23 mouse cellular contexts compared by ENCODE assay signal in genomic region chr19:43895951-43896350, GRCm38 (mm10). TPM values are rescaled to one million over a fixed set of nuclear protein-coding genes. Genes with fewer than 3 reads are reported as not detected.
DNase-seq lines count a peak whose midpoint lies in the region; ATAC-seq and TF ChIP-seq lines count a peak whose summit lies in the region.
"Had no signal": no experiment of that assay in that cellular context is flagged by ENCODE, and none has a peak within 500 bp of the region (broad histone marks: within the 10 kb centered on the region; RNA-seq: fewer than 3 reads in every experiment).

No protein-coding gene starts in this region.

- no peak overlapping the region for H3K4me2 ChIP-seq in stomach, postnatal 0 days (replicated peaks; ENCODE audit: low read depth)
- H3K4me2 ChIP-seq in forebrain, embryonic 12.5 days: no peak overlapping the region
- H3K4me2 ChIP-seq: embryonic facial prominence, embryonic 13.5 days; forebrain, embryonic 13.5 days; heart, embryonic 11.5 days; hindbrain, embryonic 12.5 days; hindbrain, embryonic 15.5 days had no signal

- peak overlapping the region; percentile 25; the same call in 1 of the 2 replicates for H3K27ac ChIP-seq in liver, adult 2 months (replicated peaks; ENCODE audit: insufficient read depth, low read depth, low read length)
- H3K27ac ChIP-seq in ES-E14 (ENCODE audit: insufficient read depth, low read depth, low read length, poor library complexity, severe bottlenecking): peak overlapping the region; percentile 3; the same call in 1 of the 2 replicates
- H3K27ac ChIP-seq in stomach, postnatal 0 days (replicated peaks): peak overlapping the region; percentile 63
- no peak overlapping the region for H3K27ac ChIP-seq in forebrain, embryonic 12.5 days
- H3K27ac ChIP-seq: embryonic facial prominence, embryonic 10.5 days; embryonic facial prominence, embryonic 13.5 days; forebrain, embryonic 13.5 days; hindbrain, embryonic 12.5 days; hindbrain, embryonic 15.5 days had no signal

- in situ Hi-C loops in ES-E14 (cut with MboI; ENCODE audit: low sequenced_read_pairs in 2 of 2, unreplicated experiment in 2 of 2): no loop called here

- no peaks in the 10 kb centered on the region for H3K36me3 ChIP-seq in liver, adult 2 months (ENCODE audit: control insufficient read depth, insufficient read depth, low read length)
- no peaks in the 10 kb centered on the region for H3K36me3 ChIP-seq in ES-E14 (ENCODE audit: control insufficient read depth, insufficient read depth, low read length, poor library complexity, severe bottlenecking)
- peaks cover 6% of the 10 kb centered on the region for H3K36me3 ChIP-seq in stomach, postnatal 0 days (ENCODE audit: control insufficient read depth, insufficient read depth, low read length)
- H3K36me3 ChIP-seq in forebrain, embryonic 12.5 days (replicated peaks): no peaks in the 10 kb centered on the region

- 31% methylated on average over 5 of the region's 5 CpGs for WGBS in liver, adult 2 months
- WGBS in stomach, postnatal 0 days: 87% methylated on average over 5 of the region's 5 CpGs
- WGBS in forebrain, embryonic 12.5 days: 96% methylated on average over 5 of the region's 5 CpGs

- peaks cover 11% of the 10 kb centered on the region; the same call in 1 of the 2 replicates for H3K4me1 ChIP-seq in liver, adult 2 months (ENCODE audit: control insufficient read depth, insufficient read depth, low read length)
- peaks cover 13 to 28% of the 10 kb centered on the region in 2 experiments for H3K4me1 ChIP-seq in ES-E14 (ENCODE audit: control insufficient read depth in 2 of 2, insufficient read depth in 2 of 2, low read length in 2 of 2, poor library complexity in 1 of 2)
- H3K4me1 ChIP-seq in stomach, postnatal 0 days (replicated peaks; ENCODE audit: control insufficient read depth, insufficient read depth): 0 out of 2 replicates have a peak, but pooled peaks cover 2% of the 10 kb centered on the region
- no peaks in the 10 kb centered on the region for H3K4me1 ChIP-seq in forebrain, embryonic 12.5 days
- H3K4me1 ChIP-seq: embryonic facial prominence, embryonic 13.5 days; forebrain, embryonic 13.5 days; hindbrain, embryonic 15.5 days had no signal

- no peak overlapping the region for H3K9ac ChIP-seq in liver, adult 2 months (ENCODE audit: low read depth, low read length)
- no peak overlapping the region for H3K9ac ChIP-seq in ES-E14 (ENCODE audit: insufficient read depth, low read depth, low read length, poor library complexity, severe bottlenecking)
- H3K9ac ChIP-seq in stomach, postnatal 0 days (ENCODE audit: low read length): no peak overlapping the region
- no peak overlapping the region for H3K9ac ChIP-seq in forebrain, embryonic 12.5 days
- H3K9ac ChIP-seq: embryonic facial prominence, embryonic 13.5 days; forebrain, embryonic 13.5 days; hindbrain, embryonic 12.5 days; hindbrain, embryonic 15.5 days had no signal

- H3K9me3 ChIP-seq in ES-E14 (ENCODE audit: control insufficient read depth, insufficient read depth, low read depth, low read length): no peaks in the 10 kb centered on the region
- no peaks in the 10 kb centered on the region for H3K9me3 ChIP-seq in stomach, postnatal 0 days (ENCODE audit: control insufficient read depth, low read length)
- H3K9me3 ChIP-seq in forebrain, embryonic 12.5 days: no peaks in the 10 kb centered on the region
- H3K9me3 ChIP-seq: embryonic facial prominence, embryonic 10.5 days; embryonic facial prominence, embryonic 13.5 days; forebrain, embryonic 13.5 days; hindbrain, embryonic 12.5 days; hindbrain, embryonic 15.5 days had no signal

- TF ChIP-seq POLR2A in liver, adult 2 months (IDR thresholded peaks at IDR 0.05; ENCODE audit: extremely low read depth, insufficient read depth, low read length): no peak

- peak; percentile 3; the same call in 1 of the 2 replicates for ATAC-seq in stomach, postnatal 0 days (ENCODE audit: low FRiP score, low TSS enrichment)
- no peak for ATAC-seq in forebrain, embryonic 12.5 days (ENCODE audit: low FRiP score)
- ATAC-seq: activated CD4-positive, CD25-positive, alpha-beta regulatory T cell, adult 4 months; forebrain, embryonic 13.5 days; forebrain, embryonic 16.5 days had no signal

- peak; percentile 95 for DNase-seq in liver, adult 2 months (ENCODE audit: extremely low read depth, low read depth, low spot score)
- DNase-seq in liver (no peak), ES-E14 (ENCODE audit: low read depth, low spot score) (no peak)
- no peak for DNase-seq in stomach, postnatal 0 days (ENCODE audit: low spot score)
- DNase-seq in adrenal gland, postnatal 25 days: no peak
- DNase-seq: cerebellum, adult 11-12 months; cerebellum, adult 8-10 months; cerebellum, postnatal 10 days; cerebellum, postnatal 36 days; embryo, embryonic 11 days; gastrocnemius, postnatal 10 days; gastrocnemius, postnatal 36 days; heart, adult 11 months had no signal

- no peaks in the 10 kb centered on the region for H3K27me3 ChIP-seq in liver, adult 2 months (ENCODE audit: control insufficient read depth, insufficient read depth, low read length)
- H3K27me3 ChIP-seq in stomach, postnatal 0 days (ENCODE audit: control insufficient read depth, insufficient read depth, low read length): no peaks in the 10 kb centered on the region
- no peaks in the 10 kb centered on the region for H3K27me3 ChIP-seq in forebrain, embryonic 12.5 days
- H3K27me3 ChIP-seq: embryonic facial prominence, embryonic 13.5 days; forebrain, embryonic 13.5 days; hindbrain, embryonic 12.5 days; hindbrain, embryonic 15.5 days had no signal

- peaks cover 9% of the 10 kb centered on the region for H3K79me2 ChIP-seq in liver, adult 2 months (ENCODE audit: control insufficient read depth, insufficient read depth, low read length)

- no peak for TF ChIP-seq CTCF in liver, adult 2 months (IDR thresholded peaks at IDR 0.05; ENCODE audit: low read depth, low read length)
- TF ChIP-seq CTCF in stomach, postnatal 0 days (IDR thresholded peaks at IDR 0.05; ENCODE audit: low read depth): no peak

- TF ChIP-seq EP300 in stomach, postnatal 0 days (optimal IDR thresholded peaks at IDR 0.05): no peak

- no peak overlapping the region for H3K4me3 ChIP-seq in liver, adult 2 months (ENCODE audit: insufficient read depth, low read depth, low read length)
- no peak overlapping the region for H3K4me3 ChIP-seq in ES-E14 (ENCODE audit: insufficient read depth in 1 of 2, low read depth in 1 of 2, low read length in 2 of 2, poor library complexity in 1 of 2, severe bottlenecking in 1 of 2)
- no peak overlapping the region for H3K4me3 ChIP-seq in stomach, postnatal 0 days (ENCODE audit: low read depth, low read length)
- no peak overlapping the region for H3K4me3 ChIP-seq in forebrain, embryonic 12.5 days (replicated peaks)
- H3K4me3 ChIP-seq: embryonic facial prominence, embryonic 10.5 days; embryonic facial prominence, embryonic 13.5 days; erythroblast, embryonic 14.5 days; forebrain, embryonic 13.5 days; hindbrain, embryonic 12.5 days; hindbrain, embryonic 15.5 days had no signal

TF ChIP-seq in ES-E14, 5 proteins besides CTCF, POLR2A, EP300 and RAD21:
- TF ChIP-seq MAFK (IDR thresholded peaks at IDR 0.05; ENCODE audit: insufficient read depth, low read depth, low read length) (no peak), ZNF384 (IDR thresholded peaks at IDR 0.05; ENCODE audit: low read depth, low read length) (no peak), CHD2 (IDR thresholded peaks at IDR 0.05; ENCODE audit: low read depth, low read length) (no peak), ZC3H11A (IDR thresholded peaks at IDR 0.05; ENCODE audit: borderline replicate concordance, low read depth, low read length) (no peak), HCFC1 (IDR thresholded peaks at IDR 0.05; ENCODE audit: borderline replicate concordance, insufficient read depth, low read length) (no peak)

RNA-seq across cellular contexts. Expression of gene Dnmbp, which starts 44.0 kb away (rescaled TPM):
- 23.3 and 24.7 TPM in 2 replicates for total RNA-seq in liver, adult 2 months (2014; rRNA removed)
- polyA plus RNA-seq in liver, adult 2 months (2012; rRNA removed): 15.5 and 15.6 TPM in 2 replicates
- 11.5 and 14.3 TPM in 2 replicates for total RNA-seq in ES-E14 (2012; rRNA removed)
- 14.2 and 14.6 TPM in 2 replicates for polyA plus RNA-seq in stomach, postnatal 0 days (2015; fragmentation: Nextera tagmentation; extraction: Ambion mirVana)
- 16.9 and 19.1 TPM in 2 replicates for polyA plus RNA-seq in forebrain, embryonic 12.5 days (2016; fragmentation: Nextera tagmentation; extraction: Ambion mirVana)
- total RNA-seq in adrenal gland, postnatal 25 days (2021): 15.9 and 17.1 TPM in 2 replicates
- polyA plus RNA-seq: erythroblast, embryonic 14.5 days had no signal
